Mouse (Mus musculus): Measurements from ENCODE around the gene Plcg2.

- TF ChIP-seq CTCF (IDR thresholded peaks at IDR 0.05; ENCODE audit: low read depth) (no peak), EP300 (IDR thresholded peaks at IDR 0.05; ENCODE audit: low read depth) (no peak)
These were observed 2.2 kb downstream of the Plcg2 start for GRCm38 (mm10) chr8:117500232-117500823.

All from liver, embryonic 14.5 days (tissue).